Mouse (Mus musculus): ENCODE results near the gene Cdhr2. TPM values are rescaled to one million over a fixed set of nuclear protein-coding genes. Genes with fewer than 3 reads are reported as not detected.

Gene Cdhr2
- polyA plus RNA-seq, 1 experiment, result 0.01 TPM

DNA sequence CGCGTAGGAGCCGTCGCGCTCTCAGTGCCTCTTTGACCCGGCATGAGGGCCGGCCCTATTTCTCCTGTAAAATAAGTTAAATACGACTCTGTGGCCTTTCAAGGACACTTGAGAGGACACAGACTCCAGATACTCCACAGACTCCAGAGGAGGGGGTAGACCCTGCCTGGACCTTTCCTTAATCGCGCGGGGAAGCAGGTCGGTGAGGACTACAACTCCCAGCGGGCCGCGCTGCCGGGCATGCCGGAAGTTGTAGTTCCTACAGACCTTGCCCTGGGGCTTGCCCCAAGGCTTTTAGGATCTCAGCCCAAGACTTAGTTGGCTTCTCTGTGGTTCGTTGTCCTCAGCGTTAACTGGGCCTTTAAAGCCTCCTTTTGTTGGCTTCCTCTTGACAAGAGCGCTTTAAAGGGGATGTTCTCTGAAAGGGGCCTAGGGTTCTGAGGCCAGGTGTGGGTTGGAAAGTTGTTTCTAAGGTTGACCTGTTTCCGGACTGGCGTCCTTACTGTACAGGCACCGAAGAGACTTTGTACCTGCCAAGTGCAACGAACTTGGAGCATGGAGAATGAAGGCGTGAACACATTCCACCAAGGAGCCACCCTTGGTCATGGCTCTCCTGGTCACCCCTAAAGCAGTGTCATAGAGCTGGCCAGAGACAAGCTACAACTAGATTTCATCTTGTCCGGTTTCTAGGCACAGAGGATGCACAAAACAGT lies 6.8 kb upstream of the Cdhr2 start:
- TF ChIP-seq MYOD1 (IDR thresholded peaks at IDR 0.05; ENCODE audit: control insufficient read depth, insufficient read length, low read depth), result no peak
- TF ChIP-seq CTCF (IDR thresholded peaks at IDR 0.05; ENCODE audit: control insufficient read depth, insufficient read depth, insufficient read length), result no peak
- TF ChIP-seq USF1 (IDR thresholded peaks at IDR 0.05; ENCODE audit: low read depth), result no peak
- TF ChIP-seq MYOG (IDR thresholded peaks at IDR 0.05; ENCODE audit: control insufficient read depth, extremely low read depth, insufficient read length), result no peak
- TF ChIP-seq CEBPB (IDR thresholded peaks at IDR 0.05; ENCODE audit: low read depth), result no peak
- no peak for TF ChIP-seq MAX (IDR thresholded peaks at IDR 0.05)
- no peak for TF ChIP-seq FOSL1 (IDR thresholded peaks at IDR 0.05; ENCODE audit: insufficient read depth, low read length, poor library complexity, severe bottlenecking)
- Histone ChIP-seq H3K4me3 (ENCODE audit: insufficient read depth, poor library complexity, severe bottlenecking) (peak overlapping the region; percentile 39), H3K79me3 (ENCODE audit: low read depth) (peaks cover 38% of the 10 kb centered on the region)

DNA sequence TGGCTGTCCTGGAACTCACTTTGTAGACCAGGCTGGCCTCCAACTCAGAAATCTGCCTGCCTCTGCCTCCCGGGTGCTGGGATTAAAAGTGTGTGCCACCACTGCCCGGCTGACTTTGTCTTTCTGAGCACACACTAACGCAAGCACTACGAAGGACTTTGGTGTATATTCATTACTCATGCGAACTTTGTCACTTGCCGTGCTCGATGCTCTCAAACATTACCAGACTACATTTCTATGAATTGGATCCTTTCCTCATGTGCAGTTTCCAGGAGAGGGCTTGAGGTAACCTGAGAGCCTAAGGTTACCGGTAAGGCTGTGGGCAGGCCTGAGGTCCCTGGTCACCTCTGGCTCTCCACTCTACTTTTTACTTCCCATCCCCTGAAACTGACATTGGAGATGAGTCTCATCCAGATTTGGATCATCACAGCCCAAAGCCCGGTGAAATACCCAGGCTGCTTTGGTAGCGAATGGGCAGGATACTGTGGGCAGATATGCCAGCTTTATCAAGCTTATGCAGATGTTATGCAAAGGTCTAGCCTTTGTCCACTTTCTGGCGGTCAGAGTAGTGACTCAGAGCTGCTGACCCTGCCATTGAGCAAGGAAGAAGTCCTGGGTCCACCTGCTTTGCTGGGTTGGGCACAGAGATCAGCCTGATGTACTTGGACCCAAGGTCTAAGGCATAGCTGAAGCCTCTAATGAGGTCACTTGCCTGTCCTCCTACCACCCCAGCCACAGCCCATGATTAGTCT lies 5.6 kb upstream of the Cdhr2 start:
- peaks cover 12% of the 10 kb centered on the region for H3K27me3 ChIP-seq (ENCODE audit: control insufficient read depth, insufficient read depth, insufficient read length)
- peaks cover 27% of the 10 kb centered on the region for H3K79me3 ChIP-seq (ENCODE audit: low read depth)
- no peak for TF ChIP-seq CEBPB (IDR thresholded peaks at IDR 0.05; ENCODE audit: low read depth)
- TF ChIP-seq MYOG (IDR thresholded peaks at IDR 0.05; ENCODE audit: control insufficient read depth, extremely low read depth, insufficient read length), result no peak
- TF ChIP-seq MYOD1 (IDR thresholded peaks at IDR 0.05; ENCODE audit: control insufficient read depth, insufficient read length, low read depth), result no peak
- TF ChIP-seq USF1 (IDR thresholded peaks at IDR 0.05; ENCODE audit: low read depth), result no peak
- no peak for TF ChIP-seq FOSL1 (IDR thresholded peaks at IDR 0.05; ENCODE audit: insufficient read depth, low read length, poor library complexity, severe bottlenecking)
- no peak for TF ChIP-seq CTCF (IDR thresholded peaks at IDR 0.05; ENCODE audit: control insufficient read depth, insufficient read depth, insufficient read length)
- TF ChIP-seq MAX (IDR thresholded peaks at IDR 0.05), result no peak
- H3K4me3 ChIP-seq (ENCODE audit: insufficient read depth, poor library complexity, severe bottlenecking), result no peak overlapping the region
- no peaks in the 10 kb centered on the region for H3K36me3 ChIP-seq (ENCODE audit: control insufficient read depth, insufficient read depth)
- H3K79me2 ChIP-seq (ENCODE audit: control insufficient read depth, insufficient read depth), result peaks cover 30% of the 10 kb centered on the region
- no peak overlapping the region for H3ac ChIP-seq (ENCODE audit: control insufficient read depth, insufficient read length, low read depth)

More for the DNA sequence above, 6.8 kb upstream of the Cdhr2 start:
- Histone ChIP-seq H3K36me3 (ENCODE audit: control insufficient read depth, insufficient read depth) (no peaks in the 10 kb centered on the region), H3ac (ENCODE audit: control insufficient read depth, insufficient read length, low read depth) (peak overlapping the region; percentile 76), H3K79me2 (ENCODE audit: control insufficient read depth, insufficient read depth) (peaks cover 41% of the 10 kb centered on the region), H3K27me3 (ENCODE audit: control insufficient read depth, insufficient read depth, insufficient read length) (peaks cover 7% of the 10 kb centered on the region)

GRCm38 (mm10) chr13:54702507-54702906 lies 1.2 kb downstream of the Cdhr2 start:
- TF ChIP-seq MYOG (IDR thresholded peaks at IDR 0.05; ENCODE audit: control insufficient read depth, extremely low read depth, insufficient read length) (no peak), MAX (IDR thresholded peaks at IDR 0.05) (no peak), USF1 (IDR thresholded peaks at IDR 0.05; ENCODE audit: low read depth) (no peak), CTCF (IDR thresholded peaks at IDR 0.05; ENCODE audit: control insufficient read depth, insufficient read depth, insufficient read length) (no peak), FOSL1 (IDR thresholded peaks at IDR 0.05; ENCODE audit: insufficient read depth, low read length, poor library complexity, severe bottlenecking) (no peak), CEBPB (IDR thresholded peaks at IDR 0.05; ENCODE audit: low read depth) (no peak), MYOD1 (IDR thresholded peaks at IDR 0.05; ENCODE audit: control insufficient read depth, insufficient read length, low read depth) (no peak)
- no peaks in the 10 kb centered on the region for H3K79me3 ChIP-seq (ENCODE audit: low read depth)
- no peaks in the 10 kb centered on the region for H3K79me2 ChIP-seq (ENCODE audit: control insufficient read depth, insufficient read depth)
- no peak overlapping the region for H3K4me3 ChIP-seq (ENCODE audit: insufficient read depth, poor library complexity, severe bottlenecking)
- H3ac ChIP-seq (ENCODE audit: control insufficient read depth, insufficient read length, low read depth), result no peak overlapping the region
- peaks cover 67% of the 10 kb centered on the region for H3K27me3 ChIP-seq (ENCODE audit: control insufficient read depth, insufficient read depth, insufficient read length)
- no peaks in the 10 kb centered on the region for H3K36me3 ChIP-seq (ENCODE audit: control insufficient read depth, insufficient read depth)

- Histone ChIP-seq H3K79me2 (ENCODE audit: control insufficient read depth, insufficient read depth) (no peaks in the 10 kb centered on the region), H3K36me3 (ENCODE audit: control insufficient read depth, insufficient read depth) (no peaks in the 10 kb centered on the region)
- no peak for TF ChIP-seq MYOG (IDR thresholded peaks at IDR 0.05; ENCODE audit: control insufficient read depth, extremely low read depth, insufficient read length)
- TF ChIP-seq USF1 (IDR thresholded peaks at IDR 0.05; ENCODE audit: low read depth), result no peak
These were observed 3.6 kb downstream of the Cdhr2 start for GRCm38 (mm10) chr13:54704890-54705289.

DNA sequence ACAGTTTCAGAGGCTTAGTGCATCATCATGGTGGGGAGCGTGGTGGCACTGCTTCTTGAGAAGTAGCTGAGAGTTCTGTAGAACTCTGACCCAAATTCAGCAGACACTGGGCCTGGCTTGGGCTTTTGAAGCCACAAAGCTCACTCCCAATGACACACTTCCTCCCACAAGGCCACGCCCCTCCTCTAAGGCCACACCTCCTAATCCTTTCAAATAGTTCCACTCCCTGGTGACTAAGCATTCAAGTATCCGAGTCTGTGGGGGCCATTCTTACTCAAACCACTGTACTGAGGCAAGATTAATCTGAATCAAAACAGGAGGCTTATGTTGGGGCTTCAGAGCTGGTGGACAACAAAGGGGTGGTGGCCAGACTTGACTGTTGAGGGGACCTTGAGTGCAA lies 9.6 kb downstream of the Cdhr2 start:
- H3K27me3 ChIP-seq (ENCODE audit: control insufficient read depth, insufficient read depth, insufficient read length), result peaks cover 22% of the 10 kb centered on the region
- H3K36me3 ChIP-seq (ENCODE audit: control insufficient read depth, insufficient read depth), result no peaks in the 10 kb centered on the region
- no peaks in the 10 kb centered on the region for H3K79me2 ChIP-seq (ENCODE audit: control insufficient read depth, insufficient read depth)
- H3K79me3 ChIP-seq (ENCODE audit: low read depth), result no peaks in the 10 kb centered on the region
- no peak overlapping the region for H3ac ChIP-seq (ENCODE audit: control insufficient read depth, insufficient read length, low read depth)
- no peak overlapping the region for H3K4me3 ChIP-seq (ENCODE audit: insufficient read depth, poor library complexity, severe bottlenecking)
- no peak for TF ChIP-seq FOSL1 (IDR thresholded peaks at IDR 0.05; ENCODE audit: insufficient read depth, low read length, poor library complexity, severe bottlenecking)
- no peak for TF ChIP-seq MAX (IDR thresholded peaks at IDR 0.05)
- no peak for TF ChIP-seq MYOD1 (IDR thresholded peaks at IDR 0.05; ENCODE audit: control insufficient read depth, insufficient read length, low read depth)
- TF ChIP-seq CTCF (IDR thresholded peaks at IDR 0.05; ENCODE audit: control insufficient read depth, insufficient read depth, insufficient read length), result no peak
- no peak for TF ChIP-seq CEBPB (IDR thresholded peaks at IDR 0.05; ENCODE audit: low read depth)
- TF ChIP-seq USF1 (IDR thresholded peaks at IDR 0.05; ENCODE audit: low read depth), result no peak
- TF ChIP-seq MYOG (IDR thresholded peaks at IDR 0.05; ENCODE audit: control insufficient read depth, extremely low read depth, insufficient read length), result no peak

More at GRCm38 (mm10) chr13:54704890-54705289, 3.6 kb downstream of the Cdhr2 start:
- no peak overlapping the region for H3ac ChIP-seq (ENCODE audit: control insufficient read depth, insufficient read length, low read depth)
- H3K79me3 ChIP-seq (ENCODE audit: low read depth), result no peaks in the 10 kb centered on the region
- H3K27me3 ChIP-seq (ENCODE audit: control insufficient read depth, insufficient read depth, insufficient read length), result peaks cover 61% of the 10 kb centered on the region
- H3K4me3 ChIP-seq (ENCODE audit: insufficient read depth, poor library complexity, severe bottlenecking), result no peak overlapping the region
